Mouse (Mus musculus) frontal cortex, postnatal 14 days (tissue): Measurements from ENCODE around the gene Klk11.

Experiments
- DNase-seq, 2 experiments: peaks; one replicate each; pipeline ENCODE4 v3.0.0; 2022; ENCODE audit warnings: low spot score in 2 of 2

Gene Klk11

DNA sequence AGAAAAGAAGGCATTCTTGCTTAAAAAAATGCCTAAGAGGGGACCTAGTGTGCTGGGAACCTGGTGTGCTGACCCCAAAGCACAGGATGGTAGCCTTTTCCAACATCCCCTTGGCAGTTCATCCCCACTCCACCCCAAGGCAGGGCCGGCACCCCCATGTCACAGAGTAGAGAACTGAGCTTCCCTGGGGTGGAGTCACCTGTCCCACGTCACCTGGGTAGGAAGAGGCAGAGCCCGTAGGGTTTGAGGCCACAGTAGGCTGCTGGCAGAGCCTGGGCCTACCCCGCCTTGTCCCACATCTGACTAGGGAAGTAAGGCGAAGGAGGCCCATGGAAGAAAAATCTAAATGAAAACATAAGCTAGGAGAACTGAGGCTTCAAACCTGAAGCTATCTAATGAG, at the start of gene Klk11:
TSS of gene Klk11 (plus strand) at position 241 of the 400 bp plus-strand sequence.
- DNase-seq, result no peak

DNA sequence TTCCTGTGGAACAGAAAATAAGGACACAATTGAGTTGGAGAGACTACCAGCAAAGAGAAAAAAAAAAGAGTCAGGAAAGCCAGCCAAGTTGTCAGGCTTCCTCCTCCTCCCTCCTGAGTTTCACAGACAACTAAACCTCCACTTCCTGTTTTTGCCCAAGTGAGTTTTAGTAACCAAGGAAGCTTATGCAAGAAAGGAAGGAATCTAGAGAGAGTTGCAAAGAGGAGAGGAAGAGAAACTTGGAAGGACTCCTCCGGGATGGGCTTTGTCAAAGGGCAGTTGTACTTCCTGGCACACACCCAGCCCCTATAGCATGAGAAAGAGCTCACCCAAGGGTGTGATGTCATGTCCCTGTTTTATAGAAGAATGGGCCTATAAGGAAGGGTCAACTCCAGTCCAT, 26.6 kb upstream of the Klk11 start:
- DNase-seq, result no peak

DNA sequence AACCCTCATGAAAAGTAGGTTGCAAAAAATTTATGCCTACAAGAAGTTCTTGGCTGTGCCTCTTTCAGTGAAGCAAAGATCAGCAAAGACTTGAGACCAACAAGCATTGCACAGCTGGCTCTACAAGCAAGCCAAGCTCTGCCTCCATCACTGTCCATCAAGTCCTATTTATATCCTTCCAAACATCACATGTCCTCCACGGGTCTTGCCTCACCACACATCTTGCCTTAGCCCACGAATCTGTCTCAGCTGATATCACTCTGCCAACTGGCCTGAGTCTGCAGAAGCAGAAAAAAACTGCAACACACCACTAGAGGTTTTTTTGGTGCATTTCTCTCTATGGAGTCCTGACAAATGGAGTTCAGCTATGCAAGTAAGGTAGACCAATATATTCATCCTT, 21.6 kb upstream of the Klk11 start:
- DNase-seq, result no peak

DNA sequence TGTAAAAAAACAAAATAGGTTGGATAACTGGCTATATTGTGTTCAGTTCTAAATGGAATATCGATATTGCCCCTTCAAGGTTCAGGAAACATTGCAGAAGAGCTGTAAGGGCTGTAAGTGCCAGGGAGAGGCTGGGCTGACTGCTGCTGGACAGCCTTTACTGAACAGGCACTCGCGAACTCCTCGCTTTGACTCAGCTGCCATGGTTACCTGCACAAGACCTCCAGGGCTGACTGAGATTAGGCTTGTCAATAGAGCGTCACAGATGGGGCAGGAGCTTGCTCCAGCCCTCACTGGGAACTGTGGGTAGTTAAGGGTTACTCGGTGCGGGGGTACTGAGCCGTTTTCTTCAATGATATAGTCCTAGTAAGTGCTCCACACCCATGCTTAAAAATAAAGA, 7.9 kb upstream of the Klk11 start:
- no peak for DNase-seq

DNA sequence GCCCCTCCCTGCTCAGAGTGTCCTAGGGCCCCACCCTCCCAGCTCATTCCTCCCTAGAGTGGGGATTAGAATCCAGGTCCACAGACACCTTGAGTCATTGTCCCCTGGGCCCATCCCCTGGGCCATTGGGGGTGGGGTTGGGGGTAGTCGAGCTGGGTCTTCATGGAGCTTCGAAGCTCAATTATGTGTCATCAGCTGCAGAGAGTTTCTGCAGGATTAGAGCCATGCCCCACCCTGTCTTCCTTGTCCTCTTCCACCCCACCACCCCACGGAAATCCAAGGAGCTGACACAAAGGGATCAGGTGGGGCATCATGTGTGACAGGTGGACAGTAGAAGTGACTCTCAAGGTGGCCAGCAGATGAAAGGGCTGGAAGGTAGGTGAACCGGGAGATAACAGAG, 5.8 kb upstream of the Klk11 start, which contains the start of gene Klk12:
TSS of gene Klk12 (plus strand) at position 301 of the 400 bp plus-strand sequence.
- no peak for DNase-seq

DNA sequence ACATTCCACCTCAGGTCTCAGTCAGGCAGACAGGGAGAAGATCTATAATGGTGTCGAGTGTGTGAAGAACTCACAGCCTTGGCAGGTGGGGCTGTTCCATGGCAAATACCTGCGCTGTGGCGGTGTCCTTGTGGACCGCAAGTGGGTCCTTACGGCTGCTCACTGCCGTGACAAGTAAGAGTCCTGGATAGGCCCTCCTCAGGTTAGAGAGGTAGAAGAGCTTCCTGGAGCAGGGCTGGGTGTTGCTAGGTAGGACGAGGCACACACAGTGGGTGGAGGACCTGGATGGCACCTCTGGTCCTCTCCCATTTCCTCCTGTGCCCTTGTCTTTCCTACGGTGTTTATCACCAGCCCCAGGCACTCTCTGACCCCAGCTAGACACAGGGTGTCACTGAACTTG, 4.8 kb upstream of the Klk11 start:
- DNase-seq, result no peak

DNA sequence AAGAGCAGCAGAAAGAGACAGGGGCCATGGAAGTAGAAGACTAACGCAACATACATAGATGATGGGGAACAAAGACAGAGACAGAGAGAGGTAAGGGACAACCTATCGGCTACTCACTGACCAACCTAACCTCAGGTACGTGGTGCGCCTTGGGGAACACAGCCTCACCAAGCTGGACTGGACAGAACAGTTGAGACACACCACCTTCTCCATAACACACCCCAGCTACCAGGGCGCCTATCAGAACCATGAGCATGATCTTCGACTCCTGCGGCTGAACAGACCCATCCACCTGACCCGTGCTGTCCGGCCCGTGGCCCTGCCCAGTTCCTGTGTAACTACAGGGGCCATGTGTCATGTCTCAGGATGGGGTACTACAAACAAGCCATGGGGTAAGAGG, 3.7 kb upstream of the Klk11 start:
- no peak for DNase-seq

DNA sequence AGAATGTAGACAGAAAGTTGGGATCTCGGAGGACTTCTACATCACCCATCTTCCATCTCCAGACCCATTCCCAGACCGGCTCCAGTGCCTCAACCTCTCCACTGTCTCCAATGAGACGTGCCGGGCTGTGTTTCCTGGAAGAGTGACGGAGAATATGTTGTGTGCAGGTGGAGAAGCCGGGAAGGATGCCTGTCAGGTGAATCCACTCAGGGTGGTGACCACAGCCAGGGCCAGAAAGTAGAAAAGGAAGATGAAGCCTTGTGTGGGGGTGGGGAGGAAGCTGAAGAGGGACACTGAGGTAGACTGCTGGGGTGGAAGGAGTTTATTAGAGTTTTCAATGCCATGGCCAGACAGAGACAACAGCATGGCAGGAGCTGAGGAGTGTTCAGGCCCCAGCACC, 2.5 kb upstream of the Klk11 start:
- DNase-seq, result no peak

DNA sequence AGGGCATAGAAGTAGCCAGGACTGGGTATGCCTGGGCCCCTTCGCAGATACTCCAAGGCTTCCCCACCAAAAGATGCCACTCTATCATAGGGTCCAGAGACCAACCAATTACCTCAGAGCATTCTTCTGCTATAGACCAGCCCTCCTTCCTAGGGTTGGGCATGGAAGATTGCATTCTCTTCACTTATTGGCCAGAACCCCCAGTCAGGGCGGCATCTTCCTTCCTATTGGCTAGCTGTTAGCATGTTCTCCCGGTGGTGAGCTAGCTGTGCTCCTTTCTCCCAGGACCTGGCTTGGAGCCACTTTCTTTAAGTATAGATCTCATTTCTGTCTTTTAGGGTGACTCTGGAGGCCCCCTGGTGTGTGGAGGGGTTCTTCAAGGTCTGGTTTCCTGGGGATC, 1.5 kb upstream of the Klk11 start:
- DNase-seq, result no peak

DNA sequence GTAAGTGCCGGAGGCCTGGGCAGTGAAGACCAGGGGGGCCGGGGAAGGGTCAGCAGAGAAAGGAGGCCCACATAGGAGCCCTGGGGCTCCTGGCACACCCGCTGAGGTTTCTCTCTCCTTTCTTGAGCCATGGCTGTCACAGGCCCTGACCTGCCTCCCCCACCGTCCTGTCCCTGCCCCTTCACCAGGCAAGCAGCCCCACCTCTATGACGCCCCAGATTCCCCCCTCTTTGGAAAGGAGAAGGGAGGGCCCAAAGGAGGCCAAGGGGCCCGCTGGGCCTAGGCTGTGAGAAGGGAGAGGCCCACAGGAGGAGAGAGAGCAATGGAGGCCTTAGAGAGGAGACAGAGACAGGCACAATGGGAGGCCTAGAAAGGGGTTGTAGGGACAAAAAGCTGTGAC, 398 bp downstream of the Klk11 start:
- DNase-seq, result no peak

DNA sequence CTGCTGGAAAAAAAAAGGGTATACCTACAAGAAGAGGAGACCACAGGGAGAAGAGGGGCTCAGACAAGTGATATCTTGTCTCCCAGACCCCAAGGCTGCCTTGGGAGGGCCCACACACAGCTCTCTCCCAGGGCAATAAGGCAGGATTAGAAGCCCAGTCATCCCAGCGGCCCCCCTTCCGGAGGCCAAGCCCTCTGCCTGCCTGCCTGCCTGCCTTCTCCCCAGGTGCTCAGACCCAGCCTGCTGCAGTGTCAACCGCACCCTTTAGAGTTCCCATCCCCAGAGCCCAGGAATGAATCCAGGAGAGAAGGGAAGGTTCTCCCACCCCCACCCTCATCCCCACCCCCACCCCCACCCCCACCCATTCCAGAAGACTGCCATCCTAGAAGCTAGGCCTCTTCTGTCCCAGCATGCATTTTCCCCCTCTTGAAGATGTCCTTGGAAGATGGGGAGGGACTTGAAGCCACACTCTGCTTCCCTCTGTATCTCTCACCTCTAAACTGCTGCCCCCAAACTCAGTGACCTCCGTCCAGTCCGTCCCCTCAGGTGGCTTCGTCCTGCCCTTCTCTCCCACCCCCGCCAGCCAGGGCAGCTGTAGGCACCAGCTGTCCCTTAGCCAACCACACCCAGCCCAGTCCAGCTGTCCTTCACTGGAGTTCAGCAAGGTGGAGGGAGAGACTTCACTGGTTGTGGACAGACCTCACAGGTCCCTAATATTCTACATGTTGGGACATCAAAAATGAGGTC, 1.1 kb downstream of the Klk11 start:
- no peak for DNase-seq

DNA sequence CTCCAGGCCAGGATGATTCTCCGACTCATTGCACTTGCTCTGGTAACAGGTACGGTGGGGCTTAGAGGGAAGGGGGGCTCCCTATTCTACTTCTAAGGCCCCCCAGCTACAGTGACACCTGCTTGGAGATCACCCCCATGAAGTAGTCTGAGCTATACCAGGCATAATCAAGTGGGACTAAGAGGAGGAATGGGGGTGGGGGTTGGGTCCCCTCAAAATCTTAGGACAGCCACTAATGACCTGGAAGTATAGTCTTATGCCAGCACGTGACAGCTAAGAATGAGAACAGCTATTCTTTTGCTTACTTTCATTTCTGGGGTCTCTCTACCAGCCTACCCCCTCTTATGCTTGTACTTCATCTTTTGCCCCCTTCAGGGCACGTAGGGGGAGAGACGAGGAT, 2.1 kb downstream of the Klk11 start:
- DNase-seq, result no peak

DNA sequence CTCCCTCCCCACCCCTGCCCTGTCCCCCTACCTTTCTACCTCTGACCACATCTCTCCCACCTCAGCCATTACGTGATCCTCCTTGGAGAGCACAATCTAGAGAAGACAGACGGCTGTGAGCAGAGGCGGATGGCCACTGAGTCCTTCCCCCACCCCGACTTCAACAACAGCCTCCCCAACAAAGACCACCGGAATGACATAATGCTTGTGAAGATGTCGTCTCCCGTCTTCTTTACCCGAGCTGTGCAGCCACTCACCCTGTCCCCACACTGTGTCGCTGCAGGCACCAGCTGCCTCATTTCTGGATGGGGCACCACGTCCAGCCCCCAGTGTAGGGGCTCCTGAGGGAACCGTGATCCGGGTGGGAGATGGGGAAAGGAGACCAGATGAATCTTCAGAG, 3.0 kb downstream of the Klk11 start:
- no peak for DNase-seq

DNA sequence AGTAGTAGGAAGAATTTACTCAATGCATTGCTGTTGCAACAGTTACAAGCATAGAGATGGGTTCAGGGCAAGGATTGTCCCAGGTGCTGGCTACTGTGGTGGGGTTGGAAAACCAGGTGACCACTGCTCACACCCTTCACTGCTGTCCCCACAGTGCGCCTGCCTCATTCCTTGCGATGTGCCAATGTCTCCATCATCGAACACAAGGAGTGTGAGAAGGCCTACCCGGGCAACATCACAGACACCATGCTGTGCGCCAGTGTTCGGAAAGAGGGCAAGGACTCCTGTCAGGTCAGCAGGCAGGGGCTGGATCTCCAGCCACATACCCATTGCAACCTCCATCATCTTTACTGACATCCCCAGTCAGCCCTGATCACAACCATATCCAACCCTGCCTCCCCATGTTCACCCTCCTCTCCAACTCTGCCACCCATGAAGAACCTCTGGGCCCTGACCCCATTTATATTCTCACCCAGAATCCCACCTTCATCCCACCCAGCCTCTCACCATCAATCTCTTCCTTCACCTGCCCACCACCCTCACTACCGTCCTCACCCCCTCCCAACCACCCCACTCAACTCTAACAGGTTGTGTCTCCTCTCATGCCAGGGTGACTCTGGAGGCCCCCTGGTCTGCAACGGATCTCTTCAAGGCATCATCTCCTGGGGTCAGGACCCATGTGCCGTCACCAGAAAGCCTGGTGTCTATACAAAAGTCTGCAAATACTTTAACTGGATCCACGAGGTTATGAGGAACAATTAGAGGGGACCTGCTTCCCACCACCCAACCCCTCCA, 4.0 kb downstream of the Klk11 start:
- no peak for DNase-seq

DNA sequence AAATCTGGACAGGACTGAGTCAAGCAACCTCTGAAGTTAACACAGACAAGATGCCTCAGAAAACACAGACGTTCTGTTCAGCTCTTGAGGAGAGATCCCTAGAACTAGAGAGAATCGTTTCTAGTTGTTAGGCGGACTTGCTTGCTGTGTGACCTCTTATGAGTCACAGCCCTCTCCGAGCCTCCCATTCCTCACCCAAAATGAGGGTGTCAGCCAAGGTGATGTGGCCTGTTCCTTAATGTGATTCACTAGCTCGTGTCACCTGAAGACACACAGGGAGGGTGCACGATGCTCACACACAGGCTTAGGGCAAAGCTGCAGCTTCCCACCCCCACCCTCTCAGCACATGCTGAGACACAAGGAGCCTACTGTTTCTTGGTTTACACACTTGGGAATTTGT, 5.8 kb downstream of the Klk11 start:
- no peak for DNase-seq

DNA sequence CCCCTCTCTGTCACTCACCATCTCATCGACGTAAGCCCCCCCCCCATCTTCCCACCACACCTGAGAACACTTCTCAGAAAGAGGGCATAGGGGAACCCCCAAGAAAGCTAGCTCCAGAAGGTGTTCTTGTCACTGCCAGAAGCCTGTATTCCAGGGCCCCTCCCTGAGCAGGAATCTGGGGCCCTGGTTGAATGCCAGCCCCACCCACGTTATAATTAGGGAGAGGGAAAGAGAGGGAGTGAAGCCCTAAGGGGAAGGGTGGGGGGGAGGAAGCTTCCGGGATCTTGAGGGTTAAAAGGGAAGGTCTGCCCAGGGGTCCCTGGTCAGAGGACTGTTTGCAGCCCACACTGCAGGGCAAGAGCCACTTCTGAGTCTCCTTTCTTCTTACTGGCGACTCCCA, 6.3 kb downstream of the Klk11 start, which contains the start of gene Klk10:
TSS of gene Klk10 (plus strand) at position 290 of the 400 bp plus-strand sequence.
- DNase-seq, result no peak

DNA sequence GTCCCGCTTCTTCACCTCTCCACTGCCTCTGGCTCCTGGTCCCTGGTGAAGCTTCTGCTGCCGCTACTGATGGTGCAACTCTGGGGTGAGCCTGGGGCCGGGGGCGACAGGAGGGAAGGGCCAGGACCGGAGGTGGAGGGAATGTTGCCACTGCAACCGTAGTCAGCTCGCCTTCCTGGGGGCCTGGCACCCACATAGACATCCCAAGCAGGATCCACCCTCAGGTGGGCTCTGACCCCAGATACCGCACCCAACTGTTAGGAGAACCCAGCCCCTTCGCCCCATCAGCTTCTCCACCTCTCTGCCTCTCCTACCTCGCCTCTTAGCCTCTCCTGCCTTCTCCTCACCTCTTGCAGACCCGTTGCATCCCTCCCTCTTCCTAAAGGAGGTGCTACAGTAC, 7.1 kb downstream of the Klk11 start:
- no peak for DNase-seq

DNA sequence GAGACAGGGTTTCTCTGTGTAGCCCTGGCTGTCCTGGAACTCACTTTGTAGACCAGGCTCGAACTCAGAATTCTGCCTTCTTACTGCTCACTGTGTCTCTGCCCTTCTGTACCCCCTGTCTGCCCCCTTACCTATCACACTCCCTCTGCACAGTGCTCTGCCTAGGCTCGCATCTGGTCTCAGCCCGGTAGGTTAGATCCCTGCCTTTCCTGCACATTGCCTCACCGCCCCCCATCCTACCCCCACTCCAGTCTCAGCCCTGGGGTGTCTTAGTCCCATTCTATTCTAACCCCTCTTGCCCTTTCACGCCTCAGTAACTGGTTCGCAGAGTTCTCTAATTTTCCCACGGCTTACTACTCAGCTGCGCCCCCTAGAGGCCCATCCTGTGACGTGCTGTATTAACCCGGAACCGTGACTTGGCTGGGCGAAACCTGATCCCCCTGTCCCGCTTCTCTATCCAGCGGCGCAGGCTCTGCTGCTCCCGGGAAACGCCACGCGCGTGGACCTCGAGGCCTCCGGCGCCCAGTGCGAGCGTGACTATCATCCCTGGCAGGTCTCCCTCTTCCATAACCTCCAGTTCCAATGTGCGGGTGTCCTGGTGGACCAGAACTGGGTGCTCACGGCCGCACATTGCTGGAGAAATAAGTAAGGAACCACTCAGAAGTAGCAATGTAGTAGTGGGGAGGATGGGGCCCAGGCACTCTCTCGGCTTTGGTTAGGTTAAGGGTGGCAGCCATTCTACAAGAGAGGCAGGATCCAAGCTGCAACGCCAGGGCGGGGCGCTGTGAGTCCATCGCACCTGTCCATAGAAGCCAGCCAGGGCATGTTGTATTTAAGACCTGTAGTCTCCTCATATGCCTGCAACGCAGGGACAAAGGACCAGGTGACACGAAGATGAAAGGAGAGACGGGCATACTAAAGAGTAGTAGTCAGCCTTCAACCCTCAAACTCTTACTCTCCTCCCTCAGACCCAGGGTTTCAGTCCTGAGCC, 8.2 kb downstream of the Klk11 start:
- peak in 1 of 2 experiments; percentile 67 for DNase-seq

DNA sequence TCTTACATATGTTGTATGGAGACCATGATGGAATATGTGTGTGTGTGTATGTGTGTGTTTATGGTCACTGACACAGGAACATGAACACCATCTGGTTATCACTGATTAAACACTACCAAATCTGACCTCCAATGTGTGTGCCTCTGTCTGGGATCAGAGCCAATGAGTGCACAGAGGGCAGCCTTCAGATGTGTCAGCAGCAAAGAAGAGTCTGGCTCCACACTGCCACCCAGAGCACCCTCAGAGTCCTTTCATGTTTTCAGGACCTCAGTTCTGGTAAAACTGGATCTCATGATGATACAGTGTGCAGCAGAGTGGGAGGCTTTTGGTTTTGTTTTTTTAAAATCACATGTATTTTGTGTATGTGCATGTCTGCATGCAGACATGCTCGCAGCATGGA, 10.9 kb downstream of the Klk11 start:
- DNase-seq, result no peak

DNA sequence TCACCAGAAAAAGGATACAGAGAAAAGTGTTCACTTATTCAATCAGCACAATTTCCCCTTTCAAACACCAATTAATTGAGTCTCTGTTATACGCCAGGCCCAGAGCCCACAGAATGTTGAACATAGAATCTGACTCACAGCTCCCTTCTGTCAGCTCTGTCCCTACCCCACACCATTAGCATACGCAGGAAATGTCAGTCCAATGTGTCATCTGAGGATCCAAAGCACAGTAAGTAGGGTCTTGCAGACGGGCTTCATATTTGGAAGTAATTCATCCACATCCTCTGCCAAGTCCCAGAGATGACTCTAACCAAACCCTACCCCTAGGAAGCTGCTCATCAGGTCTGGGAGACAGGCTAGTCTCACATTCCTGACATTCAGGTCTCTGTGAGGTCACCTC, 13.7 kb downstream of the Klk11 start:
- DNase-seq, result no peak

DNA sequence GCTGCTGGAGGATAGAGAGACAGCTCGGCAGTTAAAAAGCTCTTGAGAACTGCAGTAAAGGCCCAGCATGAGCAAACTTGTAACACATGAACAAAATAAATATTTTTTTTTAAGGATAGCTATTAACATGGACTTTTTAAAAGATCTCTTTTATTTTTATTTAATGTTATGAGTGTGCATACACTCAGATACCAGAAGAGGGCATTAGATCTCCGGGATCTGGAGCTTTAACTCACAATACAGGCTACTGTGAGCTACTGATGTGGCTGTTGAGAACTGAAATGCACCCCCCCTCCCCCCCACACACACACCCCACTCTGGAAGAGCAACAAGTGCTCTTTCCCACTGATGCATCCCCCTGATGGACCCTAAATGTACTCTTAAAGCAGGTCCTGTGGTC, 14.9 kb downstream of the Klk11 start:
- no peak for DNase-seq

DNA sequence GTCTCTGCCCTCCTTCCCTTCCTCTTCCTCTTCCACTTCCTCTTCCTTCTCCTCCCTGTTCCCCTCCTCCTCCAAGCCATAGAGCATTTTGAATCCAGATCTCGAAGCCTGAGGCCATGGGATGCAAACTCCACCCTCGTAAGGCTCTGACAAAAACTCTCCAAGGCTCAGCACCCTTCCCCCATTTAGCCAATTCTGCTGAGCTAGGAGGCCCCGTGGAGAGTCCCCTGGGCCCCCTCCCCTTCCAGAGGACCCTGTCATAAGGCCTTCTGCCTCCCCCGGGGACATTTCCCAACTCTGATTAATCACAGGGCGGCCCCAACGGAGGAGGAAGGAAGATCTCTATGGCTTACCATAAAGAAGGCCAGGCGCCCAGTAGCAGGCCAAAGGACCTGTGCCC, 17.2 kb downstream of the Klk11 start, which contains the start of gene Klk9:
TSS of gene Klk9 (plus strand) at position 301 of the 400 bp plus-strand sequence.
- no peak for DNase-seq
